Mouse (Mus musculus): ENCODE results near the gene Trmt11.
"Not testable (repeated sequence)": the region's sequence is repeated elsewhere in the genome, so short reads cannot be mapped to it uniquely, and the experiment has no call there.

Trmt11 gene

GRCm38 (mm10) chr10:30600542-30600966 is at the start of gene Trmt11:
Gene Trmt11 (minus strand): TSS chr10:30600749.
- DNase-seq (ENCODE audit: low read depth): peak; percentile 87

DNA sequence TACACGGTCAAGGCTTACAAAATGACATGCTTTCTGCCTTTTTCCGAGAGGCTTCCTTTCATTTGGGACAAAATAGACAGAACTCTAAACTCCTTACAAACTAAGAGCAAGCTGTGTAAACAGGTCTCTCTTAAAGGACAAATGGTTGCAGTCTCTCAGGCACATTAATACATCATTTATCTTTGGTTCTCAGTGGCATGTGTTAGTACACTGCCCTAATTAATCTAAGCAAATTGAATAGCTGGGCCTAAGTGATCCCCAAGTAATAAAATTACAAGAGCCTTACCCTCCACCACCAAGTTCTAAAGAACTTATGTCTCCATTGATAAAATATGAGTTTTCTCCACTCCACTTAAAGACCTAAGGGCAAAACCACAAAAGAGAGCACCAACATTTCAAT is 47.1 kb upstream of the Trmt11 start:
- no peak for DNase-seq (ENCODE audit: low read depth)

DNA sequence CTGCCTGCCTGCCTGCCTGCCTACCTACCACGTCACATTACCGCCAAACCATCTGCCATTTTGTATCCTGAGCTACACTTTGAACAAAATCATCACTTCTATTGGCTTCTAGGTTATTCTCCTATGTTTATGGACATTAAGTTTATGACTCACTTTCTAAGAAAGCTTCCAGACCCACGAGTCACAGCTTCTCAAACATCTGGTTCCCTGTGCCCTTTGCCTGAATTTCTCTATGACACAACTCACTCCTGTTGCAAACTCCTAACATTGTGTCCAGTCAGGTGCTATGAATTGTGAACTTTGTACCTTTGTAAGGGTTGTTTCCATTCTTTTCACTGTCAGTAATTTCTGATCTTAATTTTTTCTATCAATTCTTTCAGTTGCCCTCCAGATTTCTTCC is 37.7 kb upstream of the Trmt11 start:
- no peak for DNase-seq (ENCODE audit: low read depth)

GRCm38 (mm10) chr10:30636474-30637154 is 36.1 kb upstream of the Trmt11 start:
- DNase-seq (ENCODE audit: low read depth): not testable (repeated sequence)

DNA sequence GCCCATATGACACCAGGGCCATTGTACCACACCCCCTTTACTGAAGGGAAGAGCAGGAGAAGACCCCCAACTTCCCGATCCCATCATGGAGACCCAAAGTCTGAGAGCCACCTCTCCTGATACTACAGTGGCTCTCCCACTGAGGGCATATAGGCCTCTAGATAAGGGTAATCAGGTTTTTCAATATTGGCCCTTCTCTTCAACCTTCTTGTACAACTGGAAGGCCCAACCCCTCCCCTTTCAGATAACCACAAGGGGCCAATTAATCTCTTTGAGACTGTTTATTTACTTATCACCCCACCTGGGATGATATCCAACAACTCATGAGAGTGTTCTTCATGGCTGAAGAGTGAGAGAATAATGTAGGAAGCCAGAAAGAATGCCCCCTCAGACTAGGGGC is 32.2 kb upstream of the Trmt11 start:
- no peak for DNase-seq (ENCODE audit: low read depth)

- no peak for DNase-seq (ENCODE audit: low read depth)
Observed at GRCm38 (mm10) chr10:30629977-30630376, 29.4 kb upstream of the Trmt11 start.

DNA sequence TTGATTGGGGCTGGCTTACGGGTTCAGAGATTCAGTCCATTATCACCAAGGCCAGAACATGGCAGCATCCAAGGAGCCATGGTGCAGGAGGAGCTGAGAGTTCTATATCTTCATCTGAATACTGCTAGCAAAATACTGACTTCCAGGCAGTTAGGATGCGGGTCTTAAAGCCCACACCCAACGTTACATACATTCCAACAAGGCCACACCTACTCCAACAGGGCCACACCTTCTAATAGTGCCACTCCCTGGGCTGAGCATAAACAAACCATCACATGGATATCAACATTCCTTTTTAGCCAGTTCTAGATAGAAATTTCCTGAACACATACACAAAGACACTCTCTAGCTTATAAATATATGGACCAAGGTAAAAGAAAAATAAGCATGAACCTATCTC is 29.0 kb upstream of the Trmt11 start, which contains the start of gene Hint3:
Hint3 (minus strand) TSS at position 120 of the 400 bp plus-strand sequence.
- DNase-seq (ENCODE audit: low read depth): no peak

- DNase-seq (ENCODE audit: low read depth): not testable (repeated sequence)
Observed at GRCm38 (mm10) chr10:30628444-30628843, 27.9 kb upstream of the Trmt11 start.

DNA sequence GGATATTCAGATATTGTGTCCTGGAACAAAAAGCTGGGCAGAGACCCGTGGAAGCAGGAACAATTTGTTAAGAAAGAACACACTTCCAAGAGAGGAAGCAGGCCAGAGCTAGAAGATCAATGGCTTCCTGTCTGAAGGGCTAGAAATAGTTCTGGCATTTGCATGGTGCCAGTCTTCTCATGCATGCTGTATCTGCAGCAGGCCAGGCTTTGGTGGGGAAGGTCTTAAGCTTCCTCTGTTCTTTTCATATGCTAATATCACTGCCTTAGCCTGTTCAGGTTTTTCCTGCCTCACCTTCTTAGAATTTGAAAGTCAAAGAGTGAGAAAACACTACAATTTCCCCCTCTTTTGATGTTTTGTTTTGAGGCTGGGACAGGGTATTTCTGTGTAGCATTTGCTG is 27.0 kb upstream of the Trmt11 start:
- DNase-seq (ENCODE audit: low read depth): no peak

DNA sequence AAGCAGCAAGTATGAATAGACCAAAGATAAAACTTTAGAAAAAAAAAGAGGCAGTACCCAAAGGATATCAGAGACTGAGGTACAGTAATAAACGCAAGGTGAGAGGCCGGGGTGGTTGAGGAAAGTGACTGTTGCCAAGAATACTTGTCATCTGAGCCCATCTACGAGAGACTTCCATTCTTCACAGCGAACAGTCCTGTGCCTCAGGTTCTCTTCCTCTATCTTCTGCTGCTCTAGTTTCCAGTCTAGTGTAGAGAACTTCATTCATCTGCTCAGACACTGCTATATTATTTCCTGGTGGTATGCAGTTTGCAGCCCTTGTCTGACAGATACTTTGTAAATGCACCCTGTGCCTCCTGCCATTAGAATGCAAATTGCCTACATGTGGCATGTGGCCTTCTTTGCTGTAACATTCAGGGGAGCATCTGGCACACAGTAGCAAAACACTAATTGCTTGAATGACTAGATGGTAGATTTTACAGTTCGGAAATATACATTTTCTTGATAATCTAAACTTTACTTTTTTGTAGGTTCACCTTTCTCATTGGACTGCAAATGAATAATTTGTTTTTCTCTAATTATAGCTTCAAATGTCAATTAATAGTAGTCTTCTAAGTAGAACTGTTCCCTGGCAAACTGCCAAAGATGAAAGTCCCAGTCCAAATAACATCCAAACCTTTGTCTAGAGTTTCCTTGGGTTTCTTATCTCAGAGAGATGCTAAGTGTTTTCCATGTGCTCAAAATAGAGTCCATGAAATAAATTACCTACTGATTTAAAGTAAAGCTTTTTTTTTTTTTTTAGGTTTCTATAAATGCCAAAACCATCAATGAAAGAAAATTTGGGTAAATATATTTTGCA is 23.8 kb upstream of the Trmt11 start:
- no peak for DNase-seq (ENCODE audit: low read depth)

DNA sequence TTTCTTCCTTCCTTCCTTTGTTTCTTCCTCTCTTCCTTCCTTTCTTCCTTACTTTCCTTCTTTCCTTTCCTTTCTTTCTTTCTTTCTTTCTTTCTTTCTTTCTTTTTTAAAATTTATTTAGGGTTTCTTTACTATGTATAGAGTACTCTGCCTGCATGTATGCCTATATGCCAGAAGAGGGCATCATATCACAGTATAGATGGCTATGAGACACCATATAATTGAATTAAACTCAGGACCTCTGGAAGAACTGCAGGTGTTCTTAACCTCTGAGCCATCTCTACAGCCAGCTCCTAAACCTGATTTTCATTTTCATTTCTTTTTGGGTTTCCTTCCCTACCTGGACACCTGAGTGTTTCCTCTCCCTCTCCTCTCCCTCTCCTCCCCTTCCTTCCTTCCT is 22.4 kb upstream of the Trmt11 start:
- peak; percentile 75 for DNase-seq (ENCODE audit: low read depth)

- no peak for DNase-seq (ENCODE audit: low read depth)
Observed at GRCm38 (mm10) chr10:30618918-30619210, 18.3 kb upstream of the Trmt11 start.

GRCm38 (mm10) chr10:30618091-30618917 is 17.8 kb upstream of the Trmt11 start:
- DNase-seq (ENCODE audit: low read depth): peak; percentile 99

DNA sequence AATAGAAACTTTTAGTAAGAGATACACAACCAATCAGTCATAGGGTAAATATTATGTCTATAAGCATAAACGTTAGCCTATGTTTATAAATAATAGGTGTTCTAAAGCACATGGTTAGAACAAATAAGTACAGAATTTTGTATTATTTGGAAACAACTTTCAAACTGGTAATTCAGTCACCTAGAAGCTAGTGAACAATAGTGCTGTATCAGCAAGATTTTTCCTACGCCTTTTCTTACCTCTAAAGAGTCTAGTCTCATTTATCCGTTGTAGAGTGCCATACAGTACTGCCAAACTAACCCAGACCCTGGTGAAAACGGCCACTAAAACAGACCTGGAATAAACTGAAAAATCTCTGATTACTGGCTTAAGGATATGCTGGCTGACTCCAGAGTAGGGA is 12.5 kb upstream of the Trmt11 start:
- DNase-seq (ENCODE audit: low read depth): no peak

- DNase-seq (ENCODE audit: low read depth): no peak
Observed at GRCm38 (mm10) chr10:30609614-30610013, 9.1 kb upstream of the Trmt11 start.

GRCm38 (mm10) chr10:30608109-30608508 is 7.6 kb upstream of the Trmt11 start:
- peak; percentile 62 for DNase-seq (ENCODE audit: low read depth)

GRCm38 (mm10) chr10:30600094-30600534 is 435 bp downstream of the Trmt11 start:
- DNase-seq (ENCODE audit: low read depth): peak; percentile 64

- peak; percentile 72 for DNase-seq (ENCODE audit: low read depth)
Observed at GRCm38 (mm10) chr10:30587037-30587436, 13.5 kb downstream of the Trmt11 start.

- DNase-seq (ENCODE audit: low read depth): no peak
Observed at GRCm38 (mm10) chr10:30585691-30586090, 14.9 kb downstream of the Trmt11 start.

GRCm38 (mm10) chr10:30577670-30578280 is 22.8 kb downstream of the Trmt11 start:
- no peak for DNase-seq (ENCODE audit: low read depth)

- DNase-seq (ENCODE audit: low read depth): no peak
Observed at GRCm38 (mm10) chr10:30566364-30566763, 34.2 kb downstream of the Trmt11 start.

DNA sequence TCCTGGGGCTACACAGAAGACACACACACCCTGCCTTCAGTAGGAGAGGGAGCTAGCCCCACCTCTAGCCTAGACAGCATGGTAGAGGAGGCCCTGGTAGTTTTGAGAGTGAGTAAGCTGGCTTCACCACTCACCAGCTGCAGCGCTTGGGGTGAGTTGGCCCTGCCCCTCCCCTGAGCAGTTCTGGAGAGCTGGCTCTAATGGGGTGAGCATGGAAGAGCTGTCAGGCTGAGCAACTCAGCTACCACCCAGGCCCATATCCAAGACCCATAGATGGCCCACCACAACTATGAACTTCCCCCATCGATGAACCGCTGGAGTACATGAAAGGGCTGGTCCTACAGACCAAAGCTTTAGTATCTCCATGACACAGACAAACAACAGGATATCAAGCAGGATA is 35.9 kb downstream of the Trmt11 start:
- peak; percentile 21 for DNase-seq (ENCODE audit: low read depth)

Data from 416B (cell line).